Mouse (Mus musculus): ENCODE data around the gene Tmc6.

The Tmc6 gene

GRCm38 (mm10) chr11:117813867-117814266 lies 31.9 kb upstream of the Tmc6 start:
- in situ Hi-C loops (cut with MboI, MseI), result loop anchor here (5.0 kb wide), 1 partner anchor 427 kb away; no protein-coding TSS in a partner anchor

- in situ Hi-C loops (cut with MboI, MseI), result loop anchor here (5.0 kb wide), 1 partner anchor 423 kb away; no protein-coding TSS in a partner anchor
Measured at GRCm38 (mm10) chr11:117810401-117811046, 28.5 kb upstream of the Tmc6 start.

DNA sequence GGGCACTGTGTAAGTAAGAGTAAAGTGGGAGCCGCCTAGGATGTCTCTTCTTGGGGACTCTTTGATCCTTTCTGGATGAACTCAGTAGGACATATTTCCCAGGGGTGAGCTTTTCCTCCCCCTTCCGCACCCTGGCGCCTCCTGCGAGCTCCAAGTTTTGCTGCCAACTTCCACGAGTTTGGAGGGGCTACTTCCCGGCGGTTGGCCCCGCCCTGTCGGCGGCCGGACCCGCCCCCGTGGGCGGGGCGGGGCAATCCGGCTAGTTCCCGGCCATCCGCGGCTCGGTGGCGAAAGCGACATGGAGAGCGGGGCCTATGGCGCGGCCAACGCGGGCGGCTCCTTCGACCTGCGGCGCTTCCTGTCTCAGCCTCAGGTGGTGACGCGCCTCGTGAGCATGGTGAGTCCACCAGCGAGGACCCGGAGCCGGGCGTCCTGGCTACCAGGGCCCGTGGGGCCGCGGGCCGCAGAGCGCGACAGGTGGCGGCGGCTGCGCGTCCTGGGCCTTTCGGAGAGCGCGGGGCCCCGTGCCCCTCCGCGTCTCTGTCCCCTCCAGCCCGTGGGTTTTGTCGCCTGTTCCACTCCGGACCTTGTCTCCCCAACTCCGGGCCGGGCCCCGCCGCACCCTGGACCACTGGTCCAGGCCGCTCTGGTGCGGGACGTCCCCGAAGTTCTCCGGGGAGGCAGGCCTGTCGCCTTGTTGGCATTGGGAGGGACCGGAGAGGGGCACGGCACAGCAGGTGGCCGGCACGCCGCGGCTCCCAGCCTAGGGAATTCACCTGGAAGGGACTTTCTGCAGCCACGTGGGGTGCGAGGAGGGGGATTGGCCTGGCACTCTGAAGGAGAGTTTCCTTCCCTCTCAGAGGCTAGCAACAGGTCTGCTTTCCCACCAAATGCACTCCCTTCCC lies 27.7 kb upstream of the Tmc6 start, which contains the start of the genes Gm20708 and Syngr2:
Gene Gm20708 (plus strand): TSS at position 262 of the 905 bp plus-strand sequence.
Gene Syngr2 (plus strand): TSS at position 262 of the 905 bp plus-strand sequence.
- in situ Hi-C loops (cut with MboI, MseI), result loop anchor here (5.0 kb wide), 1 partner anchor 422 kb away; no protein-coding TSS in a partner anchor

DNA sequence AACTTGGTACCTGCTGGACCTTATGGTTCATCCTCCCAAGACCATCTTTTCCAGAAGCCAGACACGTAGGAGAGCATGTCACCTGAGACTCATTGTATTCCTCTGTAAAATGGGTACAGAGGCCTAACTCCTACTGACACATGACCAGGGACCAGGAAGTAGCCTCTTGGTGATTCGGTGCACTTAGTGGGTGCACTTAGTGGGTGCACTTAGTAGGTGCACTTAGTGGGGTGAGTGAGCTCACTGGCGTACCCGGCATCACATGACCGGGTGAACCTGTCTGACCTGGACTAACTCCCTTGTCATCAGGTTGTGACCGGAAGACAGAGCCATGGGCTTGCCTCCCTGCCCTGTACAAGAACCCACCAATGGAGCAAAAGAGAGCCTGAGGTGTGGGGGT lies 24.8 kb upstream of the Tmc6 start:
- in situ Hi-C loops (cut with MboI, MseI), result no loop called here

DNA sequence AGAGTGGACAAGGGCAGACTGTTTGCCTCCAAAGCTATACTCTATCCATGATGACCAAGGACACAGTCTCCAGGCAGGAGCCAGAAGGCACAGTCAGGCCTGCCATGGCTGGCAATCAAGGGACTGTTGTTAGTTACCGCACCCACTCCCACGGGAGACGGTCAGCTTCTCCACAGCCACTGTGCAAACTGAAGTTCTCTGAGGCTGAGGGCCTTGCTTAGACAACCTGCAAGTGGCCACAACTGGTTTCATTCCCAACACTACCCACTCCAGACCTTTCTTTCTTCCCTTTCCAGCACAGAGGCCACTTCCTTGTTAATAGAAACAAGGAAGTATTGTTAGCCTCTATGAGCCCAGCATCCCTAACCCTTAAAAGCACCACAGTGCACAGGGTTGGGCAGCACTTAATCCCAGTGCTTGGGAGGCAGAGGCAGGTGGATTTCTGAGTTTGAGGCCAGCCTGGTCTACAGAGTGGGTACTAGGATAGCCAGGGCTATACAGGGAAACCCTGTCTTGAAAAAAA lies 21.2 kb upstream of the Tmc6 start:
- in situ Hi-C loops (cut with MboI, MseI), result no loop called here

DNA sequence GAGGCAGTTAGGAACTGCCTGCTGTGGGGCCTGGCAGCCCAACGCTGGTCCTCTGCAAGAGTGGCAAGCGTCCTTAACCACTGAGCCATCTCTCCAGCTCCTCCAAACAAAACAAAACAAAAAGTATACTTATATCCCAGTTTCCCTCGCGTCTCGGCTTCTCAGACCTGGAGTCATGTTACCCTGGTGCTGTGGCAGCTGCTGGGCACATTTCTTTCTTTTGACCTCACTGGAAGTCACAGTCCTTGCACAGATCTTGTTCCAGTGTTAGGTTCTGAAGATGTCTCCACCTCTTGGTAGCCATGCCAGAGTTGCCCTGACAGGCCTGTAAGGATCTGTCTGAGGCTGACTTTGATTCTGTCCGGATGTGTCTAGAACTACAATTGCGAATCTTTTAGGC lies 19.7 kb upstream of the Tmc6 start:
- in situ Hi-C loops (cut with MboI, MseI), result no loop called here

DNA sequence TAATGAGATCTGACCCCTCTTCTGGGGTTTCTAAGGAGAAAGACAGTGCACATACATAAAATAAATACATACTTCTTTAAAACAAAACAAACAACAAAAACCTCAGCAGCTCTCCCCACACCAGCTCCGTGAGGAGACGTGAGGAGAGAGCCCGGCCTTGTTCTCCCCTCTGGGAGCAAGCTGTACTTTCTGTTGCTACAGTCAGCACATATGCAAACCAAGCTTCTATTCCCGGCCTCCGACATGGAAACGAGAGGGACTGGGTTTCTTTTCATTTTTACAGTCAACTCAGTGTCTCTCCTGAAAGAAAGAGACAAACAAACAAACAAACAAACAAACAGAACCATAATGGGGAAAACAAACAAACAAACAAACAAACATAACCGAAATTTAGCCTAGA lies 18.0 kb upstream of the Tmc6 start:
- in situ Hi-C loops (cut with MboI, MseI), result no loop called here

- in situ Hi-C loops (cut with MboI, MseI), result loop anchor here (25.0 kb wide), 1 partner anchor 1387 kb away; the partner anchor contains the start of gene Rnf157
Measured at GRCm38 (mm10) chr11:117799174-117799573, 17.2 kb upstream of the Tmc6 start.

DNA sequence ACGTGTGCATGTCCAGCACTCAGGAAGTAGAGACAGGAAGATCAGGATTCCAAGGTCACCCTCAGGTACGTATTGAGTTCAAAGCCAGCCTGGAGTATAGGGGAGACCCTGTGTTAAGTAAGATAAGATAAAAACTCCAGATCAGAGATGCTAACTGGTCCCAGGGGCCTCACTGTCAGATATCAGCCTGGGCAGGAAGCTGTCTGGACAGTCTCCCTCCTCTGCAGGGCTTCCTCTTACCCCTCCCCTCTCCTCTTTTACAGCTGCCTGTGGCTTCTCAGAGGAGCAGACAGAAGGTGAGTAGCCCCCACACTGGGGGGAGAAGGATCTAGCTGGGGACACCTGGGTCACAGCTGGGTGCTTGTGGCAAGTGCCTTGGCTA lies 16.2 kb upstream of the Tmc6 start:
- in situ Hi-C loops (cut with MboI, MseI), result loop anchor here (25.0 kb wide), 1 partner anchor 1386 kb away; the partner anchor contains the start of gene Rnf157

DNA sequence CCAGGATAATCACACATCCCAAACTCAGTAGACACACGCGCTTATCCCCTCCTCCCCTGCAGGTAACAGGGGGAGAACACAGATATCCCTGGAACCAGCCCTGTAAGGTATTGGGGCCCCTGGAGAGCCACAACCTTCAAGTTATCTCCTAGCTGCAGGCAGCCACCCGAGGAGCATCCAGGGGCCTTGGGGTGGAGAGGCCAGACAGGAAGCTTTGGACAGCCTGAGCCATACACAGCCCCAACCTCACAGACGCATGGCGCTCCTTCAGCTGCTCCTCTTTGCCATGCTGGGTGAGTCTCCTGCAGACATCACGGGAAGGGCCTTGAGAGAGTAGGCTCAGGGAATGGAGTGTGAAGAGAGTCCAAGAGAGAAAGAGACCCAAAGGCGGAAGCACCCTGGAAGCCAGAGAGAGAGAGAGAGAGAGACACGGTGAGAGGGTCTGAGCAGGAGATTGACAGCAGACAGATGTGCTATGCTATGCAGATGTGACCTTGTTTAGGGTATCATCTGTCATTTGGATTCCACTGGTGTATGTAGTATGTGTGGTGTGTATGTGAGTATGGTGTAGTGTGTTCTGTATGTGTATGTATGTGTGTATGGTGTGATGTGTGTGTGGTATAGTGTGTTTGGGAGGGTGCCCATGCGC lies 15.6 kb upstream of the Tmc6 start, which contains the start of gene 6030468B19Rik:
Gene 6030468B19Rik (plus strand): TSS at position 150 of the 649 bp plus-strand sequence.
- in situ Hi-C loops (cut with MboI, MseI), result loop anchor here (25.0 kb wide), 1 partner anchor 1385 kb away; the partner anchor contains the start of gene Rnf157

DNA sequence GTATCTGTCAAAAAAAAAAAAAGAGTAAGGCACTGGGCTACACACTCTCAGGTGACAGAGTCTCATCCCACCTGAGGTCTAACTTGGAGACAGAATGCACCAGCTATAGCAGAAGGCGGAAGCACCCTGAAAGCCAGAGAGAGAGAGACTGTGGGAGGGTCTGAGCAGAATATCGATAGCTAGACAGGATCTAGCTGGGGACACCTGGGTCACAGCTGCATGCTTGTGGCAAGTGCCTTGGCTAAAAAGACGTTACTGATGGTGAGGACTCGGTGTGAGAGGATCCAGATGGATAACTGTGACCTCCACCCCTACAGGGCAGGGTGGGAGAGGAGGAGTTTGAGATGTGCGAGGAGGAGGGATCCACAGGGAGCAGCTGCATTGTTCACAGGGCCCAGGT lies 15.0 kb upstream of the Tmc6 start:
- in situ Hi-C loops (cut with MboI, MseI), result loop anchor here (25.0 kb wide), 1 partner anchor 1385 kb away; the partner anchor contains the start of gene Rnf157

GRCm38 (mm10) chr11:117794035-117794551 lies 12.1 kb upstream of the Tmc6 start:
- in situ Hi-C loops (cut with MboI, MseI), result loop anchor here (25.0 kb wide), 1 partner anchor 1382 kb away; the partner anchor contains the start of gene Rnf157

DNA sequence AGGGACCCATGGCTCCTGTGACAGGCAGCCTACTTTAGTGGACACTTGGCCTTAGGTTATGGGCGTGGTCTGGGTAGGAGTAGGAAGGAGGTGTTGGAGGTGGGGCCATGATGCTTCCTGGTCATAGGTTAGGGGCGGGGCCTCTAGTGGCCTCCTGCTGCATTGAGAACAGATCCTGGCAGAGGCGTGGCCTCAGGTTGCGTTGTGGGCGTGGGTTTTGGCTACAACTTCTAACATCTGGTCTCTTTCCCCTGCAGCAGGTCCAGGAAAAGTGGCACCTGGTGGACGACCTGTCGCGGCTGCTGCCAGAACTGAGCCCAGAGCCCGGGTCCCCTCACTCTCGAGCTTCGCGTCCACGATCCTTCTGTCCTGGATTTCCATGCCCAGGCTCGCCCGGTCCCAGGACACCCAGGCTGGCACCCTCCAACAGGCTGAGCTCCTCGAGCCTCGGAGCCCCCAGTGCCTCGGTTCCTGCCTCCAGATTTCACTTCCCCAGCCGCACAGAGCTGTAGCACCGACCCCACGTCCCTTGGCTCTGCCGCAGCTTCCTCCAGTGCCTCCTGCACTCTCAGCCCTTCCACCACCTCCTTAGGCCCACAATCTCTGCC lies 10.4 kb upstream of the Tmc6 start:
- in situ Hi-C loops (cut with MboI, MseI), result loop anchor here (25.0 kb wide), 1 partner anchor 1380 kb away; the partner anchor contains the start of gene Rnf157

GRCm38 (mm10) chr11:117791441-117791761 lies 9.4 kb upstream of the Tmc6 start:
- in situ Hi-C loops (cut with MboI, MseI), result loop anchor here (25.0 kb wide), 1 partner anchor 1379 kb away; the partner anchor contains the start of gene Rnf157

DNA sequence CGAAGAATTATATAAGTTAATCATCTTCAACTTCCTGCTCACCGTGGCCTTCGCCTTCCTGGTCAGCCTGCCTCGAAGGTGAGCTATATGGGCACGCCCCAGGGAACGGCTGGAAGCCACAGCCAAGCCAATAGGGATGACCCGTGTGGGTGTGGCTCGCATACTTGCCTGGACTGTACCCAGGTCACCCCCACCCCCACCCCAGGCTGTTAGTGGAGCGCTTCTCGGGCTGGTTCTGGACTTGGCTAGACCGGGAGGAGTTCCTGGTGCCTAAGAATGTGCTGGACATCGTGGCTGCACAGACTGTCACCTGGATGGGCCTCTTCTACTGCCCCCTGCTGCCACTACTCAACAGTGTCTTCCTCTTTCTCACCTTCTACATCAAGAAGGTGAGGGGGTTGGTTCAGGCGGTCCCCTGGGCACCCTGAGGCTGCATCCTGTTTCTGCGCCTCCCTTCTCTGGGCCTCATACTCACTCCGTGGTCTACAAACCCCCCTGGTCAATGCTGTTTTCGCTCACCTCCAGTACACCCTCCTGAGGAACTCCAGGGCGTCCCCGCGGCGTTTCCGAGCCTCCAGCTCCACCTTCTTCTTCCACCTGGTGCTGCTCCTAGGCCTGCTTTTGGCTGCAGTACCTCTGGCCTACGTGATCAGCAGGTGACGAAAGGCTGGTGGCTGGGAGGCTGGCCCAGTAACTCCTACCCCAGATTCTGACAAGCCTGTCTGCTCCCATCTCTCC lies 8.9 kb upstream of the Tmc6 start:
- in situ Hi-C loops (cut with MboI, MseI), result loop anchor here (25.0 kb wide), 1 partner anchor 1379 kb away; the partner anchor contains the start of gene Rnf157

DNA sequence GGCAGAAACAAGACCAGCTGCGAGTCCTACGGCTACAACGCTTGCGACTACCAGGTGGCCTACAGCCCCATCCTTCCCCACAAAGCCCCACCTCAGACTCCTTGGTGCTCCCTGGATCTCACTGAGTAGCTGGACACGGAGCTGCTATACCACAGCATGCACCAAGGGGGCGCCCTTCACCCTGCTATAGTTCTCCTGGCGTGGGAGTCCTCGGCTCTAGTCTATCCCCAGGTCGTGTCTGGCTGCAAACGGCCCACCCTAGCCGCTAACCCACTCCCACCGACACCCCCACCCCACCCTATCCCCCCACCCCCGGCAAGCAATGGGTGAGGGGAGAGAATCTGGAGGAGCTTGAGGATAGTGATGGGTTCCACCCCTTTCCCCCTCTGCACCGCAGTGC lies 8.3 kb upstream of the Tmc6 start:
- in situ Hi-C loops (cut with MboI, MseI), result loop anchor here (25.0 kb wide), 1 partner anchor 1378 kb away; the partner anchor contains the start of gene Rnf157

DNA sequence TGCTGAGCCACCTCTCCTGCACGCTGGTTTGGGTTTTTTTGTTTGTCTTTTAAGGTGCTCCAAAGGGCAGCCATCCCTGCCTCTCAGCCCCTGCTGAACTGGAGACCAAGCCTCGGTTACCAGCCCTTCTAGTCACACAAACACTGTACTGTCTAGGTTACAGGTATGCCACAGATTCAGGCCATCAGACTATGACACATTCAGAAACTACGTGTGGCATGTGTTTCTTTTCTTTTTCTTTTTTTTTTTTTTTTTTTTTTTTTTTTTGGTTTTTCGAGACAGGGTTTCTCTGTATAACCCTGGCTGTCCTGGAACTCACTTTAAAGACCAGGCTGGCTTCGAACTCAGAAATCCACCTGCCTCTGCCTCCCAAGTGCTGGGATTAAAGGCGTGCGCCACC lies 6.5 kb upstream of the Tmc6 start:
- in situ Hi-C loops (cut with MboI, MseI), result loop anchor here (25.0 kb wide), 1 partner anchor 1376 kb away; the partner anchor contains the start of gene Rnf157

DNA sequence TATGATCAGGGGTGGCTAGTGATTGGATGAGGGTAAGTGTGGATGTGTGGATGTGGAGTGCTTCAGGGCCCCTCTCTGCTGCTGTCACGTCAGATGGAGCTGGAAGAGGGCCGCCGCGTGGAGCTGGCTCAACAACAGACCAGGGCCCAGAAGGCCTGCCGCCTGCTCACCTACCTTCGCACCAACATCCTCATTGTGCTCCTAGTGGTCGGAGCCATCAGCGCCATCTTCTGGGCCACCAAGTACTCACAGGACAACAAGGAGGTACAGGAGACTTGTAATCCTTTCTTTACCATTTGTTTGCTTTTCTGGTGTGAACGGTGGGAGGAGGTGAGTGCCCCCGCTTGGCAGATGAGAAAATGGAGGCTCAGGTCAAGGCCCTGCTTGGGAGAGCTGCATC lies 4.3 kb upstream of the Tmc6 start:
- in situ Hi-C loops (cut with MboI, MseI), result loop anchor here (25.0 kb wide), 1 partner anchor 1374 kb away; the partner anchor contains the start of gene Rnf157

DNA sequence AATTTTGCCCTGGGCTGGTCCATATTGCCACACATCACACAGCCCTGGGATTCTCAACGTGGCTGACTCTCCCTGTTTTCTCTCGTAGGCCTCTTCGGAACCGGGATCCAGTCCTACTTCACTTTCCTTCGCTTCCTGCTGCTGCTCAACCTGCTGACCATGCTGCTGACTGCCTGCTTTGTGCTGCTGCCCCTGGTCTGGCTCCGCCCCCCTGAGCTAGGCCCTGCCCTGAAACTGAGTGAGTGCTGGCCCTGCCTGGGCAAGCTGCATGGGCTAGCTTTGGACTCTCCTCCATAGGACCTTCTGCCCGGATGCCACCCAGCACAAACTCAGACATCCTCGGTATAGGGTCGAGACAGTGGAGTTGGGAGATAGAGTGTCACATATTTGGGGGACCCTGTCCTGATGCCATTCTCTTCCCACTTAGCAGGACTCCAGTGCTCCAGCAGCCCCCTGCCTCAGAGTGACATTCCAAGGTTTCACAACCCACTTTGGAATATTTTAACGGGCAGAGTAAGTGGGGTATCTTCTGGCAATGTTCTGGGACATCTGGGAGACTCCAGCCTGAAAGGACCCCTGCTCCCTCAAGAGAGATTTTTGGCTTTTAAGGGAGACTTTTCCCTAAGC lies 1.8 kb upstream of the Tmc6 start:
- in situ Hi-C loops (cut with MboI, MseI), result loop anchor here (25.0 kb wide), 1 partner anchor 1371 kb away; the partner anchor contains the start of gene Rnf157
